Mouse (Mus musculus) left cerebral cortex, adult 2 months (tissue): Measurements from ENCODE around the gene Fth1. TPM values are rescaled to one million over a fixed set of nuclear protein-coding genes. Genes with fewer than 3 reads are reported as not detected.

Experiments used
- DNase-seq, 2 experiments: peaks; one replicate each; pipeline ENCODE4 v3.0.0; 2021 to 2022; ENCODE audit warnings: low spot score in 2 of 2, mixed read lengths in 1 of 2; ENCODE audit errors: extremely low spot score in 1 of 2
- H3K27ac ChIP-seq: fragments of 200-600 bp; 2 replicates; pipeline ENCODE4 v1.8.1; 2022
- H3K4me3 ChIP-seq: fragments of 200-600 bp; 2 replicates; pipeline ENCODE4 v1.8.1; 2022
- CTCF ChIP-seq: fragments of 200-600 bp; IDR thresholded peaks from 2 replicates; pipeline ENCODE4 v1.8.1; 2022; ENCODE audit warnings: antibody characterized with exemption, mild to moderate bottlenecking, moderate library complexity
- intact Hi-C: fragments of 180-260 bp; cut with DNase I; formaldehyde crosslinking; loops from one replicate; pipeline ENCODE4 v1.15.1; 2025
- total RNA-seq, 2 experiments: library from RNA; stranded (reverse); gene quantifications; 2 replicates each; pipeline ENCODE4 v1.2.3; 2021

Gene Fth1
- total RNA-seq, 2 experiments from 2014 or later: 2,213 to 2,341 TPM

- no peak overlapping the region for H3K4me3 ChIP-seq
- TF ChIP-seq CTCF: no peak
- DNase-seq: no peak
- intact Hi-C loops: no loop called here
- no peak overlapping the region for H3K27ac ChIP-seq
Observed at GRCm38 (mm10) chr19:9998063-9998416, 17.6 kb downstream of the Fth1 start.

- Histone ChIP-seq H3K27ac (no peak overlapping the region), H3K4me3 (no peak overlapping the region)
- DNase-seq: no peak
- intact Hi-C loops: no loop called here
- no peak for TF ChIP-seq CTCF
Observed at GRCm38 (mm10) chr19:9998736-9999486, 18.5 kb downstream of the Fth1 start.

DNA sequence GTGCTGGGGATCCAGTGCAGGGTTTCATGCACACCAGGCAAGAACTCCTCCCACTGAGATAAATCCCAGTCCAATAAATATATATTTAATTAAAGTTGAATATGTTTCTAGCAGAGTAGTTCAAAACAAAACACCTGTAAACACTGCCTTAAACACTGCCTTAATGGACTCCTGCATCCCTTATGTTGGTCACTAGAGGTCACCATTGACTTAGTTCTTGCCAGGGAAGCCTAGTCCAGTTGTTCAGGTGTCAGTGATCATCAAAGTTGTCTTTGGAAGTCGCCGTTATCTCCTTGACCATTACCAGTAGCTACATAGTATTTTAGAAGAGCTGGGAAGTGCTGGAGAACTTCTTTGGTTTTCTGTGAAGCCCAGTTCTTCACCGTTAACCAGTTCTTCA lies 19.9 kb downstream of the Fth1 start:
- DNase-seq: no peak

DNA sequence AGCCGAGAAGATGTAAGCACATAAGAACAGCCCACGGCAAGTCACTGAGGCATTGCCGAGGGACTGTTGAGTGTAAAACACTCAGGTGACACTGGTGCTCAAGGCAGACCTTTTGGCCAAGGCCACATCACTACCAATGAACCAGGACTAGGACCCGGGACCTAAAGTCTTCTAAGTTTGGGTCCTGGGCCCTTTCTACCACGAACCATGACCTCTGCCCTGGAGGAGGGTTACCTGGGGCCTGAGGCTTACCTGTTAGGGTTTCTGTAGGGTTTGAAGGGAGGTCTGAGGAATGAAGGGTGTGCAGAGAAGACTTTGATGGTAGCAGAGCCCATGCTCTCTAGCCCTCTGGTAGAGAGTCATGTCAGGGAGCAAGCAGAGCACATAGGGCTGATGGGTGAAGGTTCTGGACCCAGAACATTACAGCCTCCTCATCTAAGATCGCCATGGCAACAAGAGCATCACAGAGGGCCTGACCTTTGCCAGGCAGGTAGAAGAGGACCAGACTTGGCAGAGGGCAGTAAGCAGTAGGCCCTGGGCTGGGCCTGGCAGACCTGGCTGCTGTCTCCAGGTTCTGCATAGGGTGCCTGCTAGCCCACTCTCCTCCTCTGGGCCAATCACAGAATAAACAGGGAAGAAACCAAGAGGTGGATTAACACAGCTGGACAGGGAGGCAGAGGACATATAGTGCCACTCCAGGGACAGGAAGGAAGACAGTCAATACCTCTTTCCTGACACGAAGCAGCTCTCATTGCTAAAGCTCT lies 21.0 kb downstream of the Fth1 start, which contains the start of the genes Best1 and Rab3il1:
Best1 (minus strand) TSS at position 428 of the 764 bp plus-strand sequence.
Rab3il1 (plus strand) TSS at position 464 of the 764 bp plus-strand sequence.
- DNase-seq: no peak
- intact Hi-C loops: loop anchor here (2.0 kb wide), 1 partner anchor 21 kb away; no protein-coding TSS in a partner anchor
- H3K27ac ChIP-seq: no peak within 1 kb of the TSS
- no peak for TF ChIP-seq CTCF
- H3K4me3 ChIP-seq: no peak within 1 kb of the TSS

More for the DNA sequence above, 19.9 kb downstream of the Fth1 start:
- no peak overlapping the region for H3K27ac ChIP-seq
- intact Hi-C loops: loop anchor here (1.0 to 2.0 kb wide), 3 partner anchors 22 to 199 kb away; no protein-coding TSS in a partner anchor
- H3K4me3 ChIP-seq: no peak overlapping the region
- peak; percentile 81 for TF ChIP-seq CTCF

DNA sequence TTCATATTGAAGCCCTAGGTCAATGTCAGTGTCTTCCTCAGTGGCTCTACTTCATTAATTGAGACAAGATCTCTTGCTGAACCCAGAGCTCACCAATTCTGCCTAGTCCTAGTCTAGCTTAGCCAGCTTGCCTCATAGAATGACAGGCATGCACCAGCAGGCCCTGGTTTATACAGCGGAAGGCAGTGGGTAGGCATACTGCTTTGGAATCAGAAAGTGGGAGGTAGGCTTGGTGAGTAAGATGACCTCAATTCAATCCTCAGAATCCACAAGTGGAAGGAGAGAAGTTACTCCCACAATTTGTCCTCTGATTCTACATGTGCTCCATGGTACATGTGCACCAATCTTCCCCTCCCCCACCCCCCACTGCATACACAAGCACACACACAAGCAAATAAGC lies 23.3 kb downstream of the Fth1 start:
- Histone ChIP-seq H3K27ac (no peak overlapping the region), H3K4me3 (no peak overlapping the region)
- TF ChIP-seq CTCF: no peak
- DNase-seq: no peak
- intact Hi-C loops: no loop called here

- TF ChIP-seq CTCF: no peak
- no peak overlapping the region for H3K4me3 ChIP-seq
- no peak for DNase-seq
- intact Hi-C loops: loop anchor here (10.0 kb wide), 1 partner anchor 787 kb away; no protein-coding TSS in a partner anchor
- no peak overlapping the region for H3K27ac ChIP-seq
Observed at GRCm38 (mm10) chr19:10011408-10011807, 31.0 kb downstream of the Fth1 start.

GRCm38 (mm10) chr19:10012827-10013278 lies 32.5 kb downstream of the Fth1 start:
- intact Hi-C loops: loop anchor here (10.0 kb wide), 1 partner anchor 788 kb away; no protein-coding TSS in a partner anchor
- peak in 1 of 2 experiments; percentile 8 for DNase-seq
- no peak for TF ChIP-seq CTCF
- H3K4me3 ChIP-seq: no peak overlapping the region
- no peak overlapping the region for H3K27ac ChIP-seq

- DNase-seq: peak in 1 of 2 experiments; percentile 8
- intact Hi-C loops: loop anchor here (10.0 kb wide), 1 partner anchor 789 kb away; no protein-coding TSS in a partner anchor
- H3K27ac ChIP-seq: no peak overlapping the region
- TF ChIP-seq CTCF: no peak
- H3K4me3 ChIP-seq: no peak overlapping the region
Observed at GRCm38 (mm10) chr19:10013348-10013747, 33.0 kb downstream of the Fth1 start.

DNA sequence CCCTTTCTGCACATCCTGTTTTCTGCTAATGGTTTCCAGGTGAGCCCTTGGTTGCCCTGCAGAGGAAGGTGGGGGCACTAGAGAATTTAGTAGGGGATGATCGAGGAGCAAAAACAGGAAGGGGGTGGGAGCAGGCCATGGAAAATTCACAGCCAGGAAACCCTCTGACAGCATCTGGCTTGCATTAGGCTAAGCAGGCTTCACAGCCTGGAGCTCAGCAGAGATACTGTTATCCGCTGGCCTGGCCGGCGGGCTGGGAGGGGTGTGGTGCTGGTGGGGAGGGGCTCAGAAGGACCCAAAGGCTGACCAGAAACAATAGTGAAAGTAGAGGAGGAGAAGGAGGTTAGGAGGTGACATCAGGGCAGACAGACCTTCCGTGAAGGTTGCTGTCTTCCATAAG lies 33.5 kb downstream of the Fth1 start:
- TF ChIP-seq CTCF: no peak
- Histone ChIP-seq H3K4me3 (no peak overlapping the region), H3K27ac (no peak overlapping the region)
- intact Hi-C loops: loop anchor here (10.0 kb wide), 1 partner anchor 789 kb away; no protein-coding TSS in a partner anchor
- DNase-seq: no peak

DNA sequence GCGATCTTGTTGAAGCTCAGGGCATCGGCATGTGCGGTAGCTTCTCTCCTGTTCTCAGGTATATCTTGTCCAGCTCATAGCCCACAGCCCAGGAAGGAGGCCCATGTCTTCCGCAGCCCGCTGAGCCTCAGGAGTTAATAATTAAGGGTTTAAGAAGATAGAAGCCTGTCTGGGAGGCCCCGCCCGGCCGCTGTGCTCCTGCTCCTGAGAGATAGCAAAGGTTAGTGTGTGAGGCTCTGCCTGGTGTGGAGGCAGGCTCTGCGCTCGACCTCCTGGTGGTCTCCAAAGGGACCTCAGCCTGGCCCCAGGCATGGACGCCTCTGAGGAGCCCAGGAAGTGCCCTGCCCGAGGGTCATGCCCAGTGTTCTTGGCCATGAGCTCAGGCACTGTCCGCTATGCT lies 34.4 kb downstream of the Fth1 start:
- DNase-seq: no peak
- no peak overlapping the region for H3K4me3 ChIP-seq
- TF ChIP-seq CTCF: no peak
- no peak overlapping the region for H3K27ac ChIP-seq
- intact Hi-C loops: loop anchor here (10.0 kb wide), 1 partner anchor 790 kb away; no protein-coding TSS in a partner anchor

DNA sequence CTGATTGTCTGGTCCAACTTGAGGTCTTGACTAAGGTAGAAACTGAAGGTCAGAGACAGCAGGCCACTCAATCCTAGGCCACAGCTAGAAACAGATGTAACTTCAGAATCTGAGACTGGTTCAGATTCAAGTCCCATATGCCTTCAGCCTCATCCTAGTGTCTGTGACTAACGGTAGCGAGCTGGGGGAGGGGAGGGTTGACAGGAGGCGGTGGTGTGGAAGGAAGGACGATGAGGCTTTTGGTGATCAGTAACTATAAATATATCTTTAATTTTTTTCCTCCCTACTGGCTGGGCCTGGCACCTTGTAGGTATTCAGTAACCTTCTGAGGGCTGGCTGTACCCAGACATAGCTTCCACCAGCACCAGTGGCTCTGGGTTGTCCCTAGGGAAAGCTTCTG lies 35.0 kb downstream of the Fth1 start:
- no peak for TF ChIP-seq CTCF
- intact Hi-C loops: loop anchor here (10.0 kb wide), 1 partner anchor 791 kb away; no protein-coding TSS in a partner anchor
- DNase-seq: no peak
- Histone ChIP-seq H3K27ac (no peak overlapping the region), H3K4me3 (no peak overlapping the region)

DNA sequence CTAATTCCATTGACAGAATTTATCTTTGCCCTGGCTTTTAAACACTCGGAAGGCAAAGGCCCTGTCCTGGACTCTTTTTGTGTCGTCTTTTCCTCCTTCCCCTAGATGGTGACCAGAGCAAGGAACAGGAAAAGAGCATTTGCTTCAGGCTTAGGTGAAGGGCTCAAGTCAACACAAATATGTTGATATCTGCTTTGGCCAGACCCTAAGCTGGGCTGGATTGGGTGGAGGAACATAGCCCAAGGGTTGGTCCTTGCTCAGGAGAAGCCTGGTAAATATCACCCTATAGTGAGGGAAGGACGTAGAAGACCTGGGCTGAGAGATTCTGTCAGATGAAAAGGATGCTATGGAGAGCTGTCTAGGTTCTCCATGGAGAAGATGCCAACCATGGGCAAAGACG lies 35.8 kb downstream of the Fth1 start:
- intact Hi-C loops: loop anchor here (10.0 kb wide), 1 partner anchor 791 kb away; no protein-coding TSS in a partner anchor
- no peak overlapping the region for H3K27ac ChIP-seq
- no peak overlapping the region for H3K4me3 ChIP-seq
- DNase-seq: no peak
- no peak for TF ChIP-seq CTCF
